Mouse (Mus musculus): ENCODE measurements around the gene Man2a1. TPM values are rescaled to one million over a fixed set of nuclear protein-coding genes. Genes with fewer than 3 reads are reported as not detected.

Man2a1 gene
- polyA plus RNA-seq, 1 experiment: 28.4 TPM

GRCm38 (mm10) chr17:64612135-64612885 is 11.8 kb downstream of the Man2a1 start:
- H3K27ac ChIP-seq (ENCODE audit: control insufficient read depth, insufficient read depth, low read depth, low read length): no peak overlapping the region
- TF ChIP-seq CTCF (IDR thresholded peaks at IDR 0.05; ENCODE audit: control insufficient read depth, insufficient read depth, insufficient replicate concordance, low read depth, low read length) (no peak), POLR2A (IDR thresholded peaks at IDR 0.05; ENCODE audit: control insufficient read depth, low read depth, low read length) (no peak)
- H3K4me1 ChIP-seq (ENCODE audit: control insufficient read depth, insufficient read depth, low read length): no peaks in the 10 kb centered on the region
- no peaks in the 10 kb centered on the region for H3K36me3 ChIP-seq (ENCODE audit: control insufficient read depth, insufficient read depth, low read length)
- H3K27me3 ChIP-seq (ENCODE audit: control insufficient read depth, insufficient read depth, low read length): no peaks in the 10 kb centered on the region
- no peak overlapping the region for H3K4me3 ChIP-seq (ENCODE audit: control insufficient read depth, low read depth, low read length)

DNA sequence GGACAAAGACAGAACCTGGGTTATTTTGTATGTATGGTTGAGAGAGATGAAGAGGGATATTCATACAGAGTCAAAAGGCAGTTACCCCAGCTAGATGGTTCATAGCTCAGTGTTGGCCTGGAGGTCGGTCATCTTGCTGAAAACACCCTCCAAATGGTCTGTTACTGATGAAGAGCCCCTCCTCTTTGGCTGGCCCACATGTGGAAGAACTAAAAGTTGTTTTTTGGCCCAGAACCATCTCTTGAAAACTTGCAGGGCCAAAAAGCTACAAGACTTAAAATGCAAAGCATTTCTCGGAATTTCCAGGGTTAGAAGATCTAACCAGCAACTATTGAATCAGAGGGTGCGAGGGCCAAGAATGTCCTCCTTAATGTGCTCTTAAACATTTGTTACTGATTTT is 12.4 kb downstream of the Man2a1 start:
- H3K4me1 ChIP-seq (ENCODE audit: control insufficient read depth, insufficient read depth, low read length): no peaks in the 10 kb centered on the region
- H3K36me3 ChIP-seq (ENCODE audit: control insufficient read depth, insufficient read depth, low read length): no peaks in the 10 kb centered on the region
- TF ChIP-seq POLR2A (IDR thresholded peaks at IDR 0.05; ENCODE audit: control insufficient read depth, low read depth, low read length) (no peak), CTCF (IDR thresholded peaks at IDR 0.05; ENCODE audit: control insufficient read depth, insufficient read depth, insufficient replicate concordance, low read depth, low read length) (no peak)
- no peaks in the 10 kb centered on the region for H3K27me3 ChIP-seq (ENCODE audit: control insufficient read depth, insufficient read depth, low read length)
- H3K27ac ChIP-seq (ENCODE audit: control insufficient read depth, insufficient read depth, low read depth, low read length): no peak overlapping the region
- no peak overlapping the region for H3K4me3 ChIP-seq (ENCODE audit: control insufficient read depth, low read depth, low read length)

GRCm38 (mm10) chr17:64613351-64613750 is 12.8 kb downstream of the Man2a1 start:
- H3K27me3 ChIP-seq (ENCODE audit: control insufficient read depth, insufficient read depth, low read length): no peaks in the 10 kb centered on the region
- TF ChIP-seq CTCF (IDR thresholded peaks at IDR 0.05; ENCODE audit: control insufficient read depth, insufficient read depth, insufficient replicate concordance, low read depth, low read length) (no peak), POLR2A (IDR thresholded peaks at IDR 0.05; ENCODE audit: control insufficient read depth, low read depth, low read length) (no peak)
- H3K27ac ChIP-seq (ENCODE audit: control insufficient read depth, insufficient read depth, low read depth, low read length): no peak overlapping the region
- no peaks in the 10 kb centered on the region for H3K4me1 ChIP-seq (ENCODE audit: control insufficient read depth, insufficient read depth, low read length)
- H3K36me3 ChIP-seq (ENCODE audit: control insufficient read depth, insufficient read depth, low read length): no peaks in the 10 kb centered on the region
- H3K4me3 ChIP-seq (ENCODE audit: control insufficient read depth, low read depth, low read length): no peak overlapping the region

DNA sequence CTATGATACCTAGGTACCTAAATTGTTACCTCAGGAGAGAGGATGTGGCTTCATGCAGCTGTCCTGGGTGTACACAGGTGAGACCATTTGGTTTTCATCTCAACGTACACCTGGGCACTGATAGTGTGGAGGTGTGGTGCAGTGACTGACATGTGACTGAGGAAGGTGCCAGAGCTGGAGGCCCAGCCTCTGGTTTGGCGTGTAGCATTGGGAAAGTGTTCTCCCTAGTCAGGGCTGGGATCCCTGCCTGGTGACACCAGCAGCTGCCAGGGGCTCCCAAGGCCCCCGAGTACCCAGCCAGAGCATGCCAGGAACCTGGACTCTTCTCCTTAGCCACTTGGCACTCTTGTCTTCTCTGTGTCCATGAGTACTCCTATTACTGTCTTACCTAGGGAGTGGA is 14.3 kb downstream of the Man2a1 start:
- H3K36me3 ChIP-seq (ENCODE audit: control insufficient read depth, insufficient read depth, low read length): no peaks in the 10 kb centered on the region
- no peaks in the 10 kb centered on the region for H3K27me3 ChIP-seq (ENCODE audit: control insufficient read depth, insufficient read depth, low read length)
- H3K4me1 ChIP-seq (ENCODE audit: control insufficient read depth, insufficient read depth, low read length): no peaks in the 10 kb centered on the region
- no peak for TF ChIP-seq CTCF (IDR thresholded peaks at IDR 0.05; ENCODE audit: control insufficient read depth, insufficient read depth, insufficient replicate concordance, low read depth, low read length)
- no peak for TF ChIP-seq POLR2A (IDR thresholded peaks at IDR 0.05; ENCODE audit: control insufficient read depth, low read depth, low read length)
- no peak overlapping the region for H3K27ac ChIP-seq (ENCODE audit: control insufficient read depth, insufficient read depth, low read depth, low read length)
- no peak overlapping the region for H3K4me3 ChIP-seq (ENCODE audit: control insufficient read depth, low read depth, low read length)

GRCm38 (mm10) chr17:64615420-64615819 is 14.9 kb downstream of the Man2a1 start:
- H3K36me3 ChIP-seq (ENCODE audit: control insufficient read depth, insufficient read depth, low read length): no peaks in the 10 kb centered on the region
- no peaks in the 10 kb centered on the region for H3K27me3 ChIP-seq (ENCODE audit: control insufficient read depth, insufficient read depth, low read length)
- H3K4me3 ChIP-seq (ENCODE audit: control insufficient read depth, low read depth, low read length): no peak overlapping the region
- no peak overlapping the region for H3K27ac ChIP-seq (ENCODE audit: control insufficient read depth, insufficient read depth, low read depth, low read length)
- TF ChIP-seq POLR2A (IDR thresholded peaks at IDR 0.05; ENCODE audit: control insufficient read depth, low read depth, low read length) (no peak), CTCF (IDR thresholded peaks at IDR 0.05; ENCODE audit: control insufficient read depth, insufficient read depth, insufficient replicate concordance, low read depth, low read length) (no peak)
- H3K4me1 ChIP-seq (ENCODE audit: control insufficient read depth, insufficient read depth, low read length): no peaks in the 10 kb centered on the region

- H3K4me1 ChIP-seq (ENCODE audit: control insufficient read depth, insufficient read depth, low read length): no peaks in the 10 kb centered on the region
- no peak overlapping the region for H3K27ac ChIP-seq (ENCODE audit: control insufficient read depth, insufficient read depth, low read depth, low read length)
- H3K4me3 ChIP-seq (ENCODE audit: control insufficient read depth, low read depth, low read length): no peak overlapping the region
- no peak for TF ChIP-seq CTCF (IDR thresholded peaks at IDR 0.05; ENCODE audit: control insufficient read depth, insufficient read depth, insufficient replicate concordance, low read depth, low read length)
- no peak for TF ChIP-seq POLR2A (IDR thresholded peaks at IDR 0.05; ENCODE audit: control insufficient read depth, low read depth, low read length)
- no peaks in the 10 kb centered on the region for H3K36me3 ChIP-seq (ENCODE audit: control insufficient read depth, insufficient read depth, low read length)
- H3K27me3 ChIP-seq (ENCODE audit: control insufficient read depth, insufficient read depth, low read length): no peaks in the 10 kb centered on the region
These were observed 15.7 kb downstream of the Man2a1 start for GRCm38 (mm10) chr17:64616259-64616658.

DNA sequence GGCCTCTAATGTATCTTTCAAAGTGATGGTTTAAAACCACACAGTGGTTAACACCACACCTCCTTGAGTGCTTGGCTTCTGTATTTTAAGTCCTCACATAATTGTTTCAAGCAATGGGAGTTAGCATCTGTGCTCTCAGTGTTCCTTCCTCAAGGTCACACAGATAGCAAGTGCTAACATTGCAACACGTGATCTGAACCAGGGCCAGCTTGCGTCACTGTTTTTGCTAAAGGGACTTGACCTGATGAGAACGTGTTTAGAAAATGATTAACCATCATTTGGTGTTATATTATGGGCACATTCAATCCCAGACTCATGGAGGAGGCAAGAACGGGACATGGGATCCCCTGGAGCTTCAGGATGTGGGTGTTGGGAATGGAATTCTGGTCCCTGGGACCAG is 17.3 kb downstream of the Man2a1 start:
- H3K36me3 ChIP-seq (ENCODE audit: control insufficient read depth, insufficient read depth, low read length): no peaks in the 10 kb centered on the region
- no peak overlapping the region for H3K4me3 ChIP-seq (ENCODE audit: control insufficient read depth, low read depth, low read length)
- TF ChIP-seq CTCF (IDR thresholded peaks at IDR 0.05; ENCODE audit: control insufficient read depth, insufficient read depth, insufficient replicate concordance, low read depth, low read length) (no peak), POLR2A (IDR thresholded peaks at IDR 0.05; ENCODE audit: control insufficient read depth, low read depth, low read length) (no peak)
- H3K27ac ChIP-seq (ENCODE audit: control insufficient read depth, insufficient read depth, low read depth, low read length): no peak overlapping the region
- H3K27me3 ChIP-seq (ENCODE audit: control insufficient read depth, insufficient read depth, low read length): no peaks in the 10 kb centered on the region
- H3K4me1 ChIP-seq (ENCODE audit: control insufficient read depth, insufficient read depth, low read length): no peaks in the 10 kb centered on the region

All from testis, adult 2 months (tissue).